In the genomic region with DNA sequence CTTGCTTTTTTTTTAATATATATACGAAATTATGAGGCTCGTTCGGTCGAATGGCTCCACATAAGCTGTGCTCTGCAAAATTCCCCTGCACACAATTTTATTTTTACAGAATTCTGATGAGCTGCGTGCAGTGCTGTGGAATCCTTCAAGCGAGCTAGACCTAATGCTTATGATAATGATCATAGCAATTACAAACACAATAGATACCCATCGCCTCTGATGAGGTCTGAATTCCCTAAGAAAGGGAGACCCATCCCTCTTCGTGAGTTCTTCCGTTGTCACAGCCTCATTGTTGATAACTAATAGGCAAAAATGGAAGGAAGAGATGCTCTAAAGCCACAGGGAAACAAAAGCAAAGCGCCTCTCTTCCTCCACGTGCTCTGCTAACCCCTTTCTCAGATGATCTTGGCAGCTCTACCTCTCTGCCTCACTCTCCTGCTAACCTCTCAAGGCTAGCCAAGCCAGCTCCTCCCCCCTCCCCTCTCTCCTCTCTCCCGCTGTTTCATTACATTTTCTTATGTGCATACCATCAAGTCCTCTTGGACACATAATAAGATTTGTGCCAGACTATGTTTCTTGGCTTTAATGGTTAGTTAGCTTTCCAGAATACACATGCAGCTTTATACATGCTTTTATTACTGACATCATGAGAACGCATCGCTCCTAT, we compare ENCODE assay signal across 9 mouse cellular contexts.
DNase-seq lines count a peak whose midpoint lies in the region; ATAC-seq and TF ChIP-seq lines count a peak whose summit lies in the region.
"Had no signal": no experiment of that assay in that cellular context is flagged by ENCODE, and none has a peak within 500 bp of the region (broad histone marks: within the 10 kb centered on the region; RNA-seq: fewer than 3 reads in every experiment).

No protein-coding gene starts in this region.

- no peak for ATAC-seq in embryonic facial prominence, embryonic 11.5 days (replicated peaks; ENCODE audit: insufficient number of reproducible peaks, low FRiP score, low TSS enrichment, low read depth)
- peak; percentile 14; the same call in 1 of the 2 replicates for ATAC-seq in lung, postnatal 0 days
- ATAC-seq in limb, embryonic 13.5 days (ENCODE audit: low FRiP score, low read depth), result peak; percentile 90
- no peak for ATAC-seq in cerebellum, adult (ENCODE audit: insufficient number of reproducible peaks, low FRiP score, low TSS enrichment)

- H3K27ac ChIP-seq in embryonic facial prominence, embryonic 11.5 days (replicated peaks; ENCODE audit: low read depth, low read length), result no peak overlapping the region
- H3K27ac ChIP-seq in embryonic facial prominence, embryonic 10.5 days (replicated peaks), result no peak overlapping the region
- peak overlapping the region; percentile 74 for H3K27ac ChIP-seq in lung, postnatal 0 days (ENCODE audit: low read length)
- H3K27ac ChIP-seq in limb, embryonic 13.5 days, result no peak overlapping the region

- H3K4me3 ChIP-seq in embryonic facial prominence, embryonic 11.5 days (ENCODE audit: low read depth, low read length), result no peak overlapping the region
- H3K4me3 ChIP-seq in embryonic facial prominence, embryonic 10.5 days, result no peak overlapping the region
- no peak overlapping the region for H3K4me3 ChIP-seq in lung, postnatal 0 days (ENCODE audit: low read depth, low read length)
- no peak overlapping the region for H3K4me3 ChIP-seq in limb, embryonic 13.5 days

- H3K36me3 ChIP-seq in embryonic facial prominence, embryonic 11.5 days (replicated peaks; ENCODE audit: control insufficient read depth, insufficient read depth, low read depth, low read length), result no peaks in the 10 kb centered on the region
- H3K36me3 ChIP-seq in embryonic facial prominence, embryonic 10.5 days (replicated peaks), result no peaks in the 10 kb centered on the region
- no peaks in the 10 kb centered on the region for H3K36me3 ChIP-seq in lung, postnatal 0 days (ENCODE audit: insufficient read depth, low read length)
- H3K36me3 ChIP-seq in limb, embryonic 13.5 days, result no peaks in the 10 kb centered on the region

- DNase-seq in embryonic facial prominence, embryonic 11.5 days (ENCODE audit: low spot score), result peak; percentile 25
- no peak for DNase-seq in embryonic facial prominence, embryonic 10.5 days (ENCODE audit: low spot score)
- DNase-seq in lung, postnatal 0 days (ENCODE audit: low spot score), result peak; percentile 16
- no peak for DNase-seq in lung, postnatal 36 days
- no peak for DNase-seq in T-cell, adult 2 months (ENCODE audit: low spot score)
- no peak for DNase-seq in urinary bladder, postnatal 14 days (ENCODE audit: low spot score)
- DNase-seq: thymus, postnatal 4 days had no signal

- no peaks in the 10 kb centered on the region for H3K4me1 ChIP-seq in embryonic facial prominence, embryonic 11.5 days (ENCODE audit: control insufficient read depth, insufficient read depth, low read length)
- peaks cover 18% of the 10 kb centered on the region for H3K4me1 ChIP-seq in embryonic facial prominence, embryonic 10.5 days
- H3K4me1 ChIP-seq in lung, postnatal 0 days (ENCODE audit: insufficient read depth, low read depth, low read length), result no peaks in the 10 kb centered on the region; the same call in 1 of the 2 replicates
- peaks cover 38% of the 10 kb centered on the region for H3K4me1 ChIP-seq in limb, embryonic 13.5 days

- no peak overlapping the region for H3K4me2 ChIP-seq in embryonic facial prominence, embryonic 11.5 days (ENCODE audit: low read depth, low read length)
- H3K4me2 ChIP-seq in lung, postnatal 0 days (replicated peaks; ENCODE audit: low read depth, low read length), result peak overlapping the region; percentile 27; the same call in 1 of the 2 replicates
- peak overlapping the region; percentile 39 for H3K4me2 ChIP-seq in limb, embryonic 13.5 days (replicated peaks)

- TF ChIP-seq EP300 in lung, postnatal 0 days (IDR thresholded peaks at IDR 0.05), result no peak

- H3K27me3 ChIP-seq in embryonic facial prominence, embryonic 11.5 days (ENCODE audit: control insufficient read depth, insufficient read depth, low read length), result no peaks in the 10 kb centered on the region
- no peaks in the 10 kb centered on the region; the same call in 1 of the 2 replicates for H3K27me3 ChIP-seq in embryonic facial prominence, embryonic 10.5 days (replicated peaks; ENCODE audit: low read depth, poor library complexity, severe bottlenecking)
- H3K27me3 ChIP-seq in lung, postnatal 0 days (replicated peaks; ENCODE audit: insufficient read depth, low read length), result no peaks in the 10 kb centered on the region
- H3K27me3 ChIP-seq in limb, embryonic 13.5 days, result no peaks in the 10 kb centered on the region

- H3K9ac ChIP-seq in embryonic facial prominence, embryonic 11.5 days (replicated peaks; ENCODE audit: low read length), result no peak overlapping the region
- H3K9ac ChIP-seq in lung, postnatal 0 days (replicated peaks; ENCODE audit: low read depth), result no peak overlapping the region; the same call in 1 of the 2 replicates
- no peak overlapping the region for H3K9ac ChIP-seq in limb, embryonic 13.5 days

- WGBS in embryonic facial prominence, embryonic 11.5 days, result 52% methylated on average over 14 of the region's 14 CpGs
- 50% methylated on average over 14 of the region's 14 CpGs for WGBS in embryonic facial prominence, embryonic 10.5 days
- WGBS in lung, postnatal 0 days, result 44% methylated on average over 14 of the region's 14 CpGs
- 36% methylated on average over 14 of the region's 14 CpGs for WGBS in limb, embryonic 13.5 days

- TF ChIP-seq CTCF in lung, postnatal 0 days (IDR thresholded peaks at IDR 0.05), result no peak

- H3K9me3 ChIP-seq in embryonic facial prominence, embryonic 11.5 days (replicated peaks; ENCODE audit: control insufficient read depth, low read length), result no peaks in the 10 kb centered on the region
- H3K9me3 ChIP-seq in embryonic facial prominence, embryonic 10.5 days, result no peaks in the 10 kb centered on the region
- H3K9me3 ChIP-seq in lung, postnatal 0 days (ENCODE audit: low read length), result no peaks in the 10 kb centered on the region
- H3K9me3 ChIP-seq in limb, embryonic 13.5 days, result no peaks in the 10 kb centered on the region

Comparison
In these comparisons a context has a peak if more than half of its experiments do, and no peak if none do; other contexts are left out.
1. DNase-seq: peak in embryonic facial prominence, embryonic 11.5 days (single experiment) and lung, postnatal 0 days (single experiment); none in embryonic facial prominence, embryonic 10.5 days (single experiment), lung, postnatal 36 days (single experiment), T-cell, adult 2 months (single experiment) and urinary bladder, postnatal 14 days (single experiment).
2. ATAC-seq: peak in lung, postnatal 0 days (single experiment) and limb, embryonic 13.5 days (single experiment); none in embryonic facial prominence, embryonic 11.5 days (single experiment) and cerebellum, adult (single experiment).